Mouse (Mus musculus) 3T3-L1 (cell line): ENCODE data around the gene Nsun2.
A peak's percentile ranks its signal among the peaks of the same experiment; 100 is the strongest.

ENCODE experiments used
- DNase-seq: peaks from one replicate; pipeline ENCODE4 v3.0.0-alpha.2; 2015; ENCODE audit warnings: low read depth, low spot score

Nsun2 gene

GRCm38 (mm10) chr13:69524158-69524530 is 9.4 kb upstream of the Nsun2 start:
- peak; percentile 60 for DNase-seq

- DNase-seq, result no peak
Measured at GRCm38 (mm10) chr13:69525867-69526266, 7.7 kb upstream of the Nsun2 start.

- no peak for DNase-seq
Measured at GRCm38 (mm10) chr13:69528531-69528930, 5.0 kb upstream of the Nsun2 start.

GRCm38 (mm10) chr13:69530156-69530555 is 3.4 kb upstream of the Nsun2 start:
- DNase-seq, result no peak

GRCm38 (mm10) chr13:69530951-69531350 is 2.6 kb upstream of the Nsun2 start:
- DNase-seq, result no peak

- DNase-seq, result no peak
Measured at GRCm38 (mm10) chr13:69531431-69531830, 2.1 kb upstream of the Nsun2 start.

- DNase-seq, result no peak
Measured at GRCm38 (mm10) chr13:69532101-69532892, 1.2 kb upstream of the Nsun2 start.

GRCm38 (mm10) chr13:69532893-69533404 is 597 bp upstream of the Nsun2 start:
- no peak for DNase-seq

- no peak for DNase-seq
Measured at GRCm38 (mm10) chr13:69534334-69534653, 748 bp downstream of the Nsun2 start, which contains the start of gene Tent4a. Gene Tent4a, minus strand, starts transcription at chr13:69534617.

GRCm38 (mm10) chr13:69534654-69535551 is 1.4 kb downstream of the Nsun2 start:
- peak; percentile 91 for DNase-seq

GRCm38 (mm10) chr13:69536021-69536420 is 2.5 kb downstream of the Nsun2 start:
- DNase-seq, result no peak

- no peak for DNase-seq
Measured at GRCm38 (mm10) chr13:69537366-69537765, 3.8 kb downstream of the Nsun2 start.

GRCm38 (mm10) chr13:69538327-69538726 is 4.8 kb downstream of the Nsun2 start:
- DNase-seq, result no peak

- DNase-seq, result no peak
Measured at GRCm38 (mm10) chr13:69541209-69541608, 7.7 kb downstream of the Nsun2 start.

GRCm38 (mm10) chr13:69541776-69542175 is 8.2 kb downstream of the Nsun2 start:
- DNase-seq, result no peak

- no peak for DNase-seq
Measured at GRCm38 (mm10) chr13:69542571-69543352, 9.2 kb downstream of the Nsun2 start.

- no peak for DNase-seq
Measured at GRCm38 (mm10) chr13:69543595-69543994, 10.0 kb downstream of the Nsun2 start.

- peak; percentile 66 for DNase-seq
Measured at GRCm38 (mm10) chr13:69545019-69545418, 11.5 kb downstream of the Nsun2 start.

- DNase-seq, result no peak
Measured at GRCm38 (mm10) chr13:69547488-69548180, 14.1 kb downstream of the Nsun2 start.

GRCm38 (mm10) chr13:69549980-69550379 is 16.4 kb downstream of the Nsun2 start:
- DNase-seq, result no peak

GRCm38 (mm10) chr13:69550831-69551230 is 17.3 kb downstream of the Nsun2 start:
- DNase-seq, result no peak
